20 mouse cellular contexts compared by ENCODE assay signal in the genomic region with DNA sequence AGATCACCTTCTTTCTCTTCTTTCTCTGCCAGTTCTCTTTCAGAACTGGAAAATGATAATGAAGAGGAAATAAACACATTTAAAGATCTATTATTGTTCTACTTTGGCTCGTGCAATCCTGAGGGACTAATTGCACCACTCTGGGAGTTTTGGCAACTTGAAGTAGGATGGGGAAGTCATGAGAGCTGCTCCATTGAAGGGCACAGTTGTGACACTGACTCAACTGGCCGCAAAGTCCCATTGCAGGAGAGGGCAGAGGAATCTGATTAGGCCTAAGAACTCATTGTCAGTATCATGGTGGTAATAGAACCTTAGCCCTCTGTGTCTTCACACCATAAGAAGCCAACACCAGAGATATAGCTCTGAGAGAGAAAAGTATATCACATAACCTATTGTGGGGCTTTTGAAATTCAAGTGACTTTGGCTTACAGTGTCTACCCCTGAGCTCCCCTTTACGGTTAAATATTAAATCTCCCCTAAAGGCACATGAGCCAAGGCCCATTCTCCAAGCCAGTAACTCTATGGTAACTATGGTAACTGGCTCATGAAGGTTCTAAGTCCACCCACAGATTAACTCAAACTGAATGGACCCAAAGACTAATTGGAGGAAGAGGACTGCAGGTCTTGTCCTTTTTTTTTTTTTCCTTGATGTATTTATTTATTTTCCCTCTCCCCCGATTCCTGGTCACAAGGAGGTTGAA.
A peak's percentile ranks its signal among the peaks of the same experiment; 100 is the strongest.
DNase-seq lines count a peak whose midpoint lies in the region; ATAC-seq and TF ChIP-seq lines count a peak whose summit lies in the region.
"Had no signal": no experiment of that assay in that cellular context is flagged by ENCODE, and none has a peak within 500 bp of the region (broad histone marks: within the 10 kb centered on the region; RNA-seq: fewer than 3 reads in every experiment).

No protein-coding gene starts in this region.

- DNase-seq in intestine, embryonic 14.5 days (ENCODE audit: low spot score) = no peak
- peak; percentile 38 for DNase-seq in lung, postnatal 36 days
- no peak for DNase-seq in lung, postnatal 4 days
- peak; percentile 56 for DNase-seq in kidney, postnatal 14 days
- no peak for DNase-seq in spleen, adult 18-20 months
- no peak for DNase-seq in spleen, postnatal 14 days (ENCODE audit: low spot score in 2 of 2)
- DNase-seq in cerebellum, adult 8-10 months = no peak
- DNase-seq: cerebellum, adult 11 months; cerebellum, postnatal 14 days; gastrocnemius, postnatal 36 days; layer of hippocampus, postnatal 36 days; right cerebral cortex, postnatal 25 days; thymus, postnatal 14 days had no signal

- H3K9me3 ChIP-seq in intestine, embryonic 14.5 days (ENCODE audit: control insufficient read depth, low read length) = no peaks in the 10 kb centered on the region
- H3K9me3 ChIP-seq in intestine, postnatal 0 days (ENCODE audit: control insufficient read depth) = no peaks in the 10 kb centered on the region
- H3K9me3 ChIP-seq: embryonic facial prominence, embryonic 13.5 days; forebrain, embryonic 15.5 days; heart, embryonic 15.5 days; limb, embryonic 13.5 days had no signal

- peaks cover 29% of the 10 kb centered on the region for H3K4me1 ChIP-seq in intestine, embryonic 14.5 days (replicated peaks; ENCODE audit: control insufficient read depth, insufficient read depth, low read length)
- H3K4me1 ChIP-seq in intestine, postnatal 0 days (replicated peaks; ENCODE audit: control insufficient read depth, insufficient read depth, low read length) = 0 out of 2 replicates have a peak, but pooled peaks cover 9% of the 10 kb centered on the region

- no peak for TF ChIP-seq CTCF in intestine, postnatal 0 days (IDR thresholded peaks at IDR 0.05; ENCODE audit: low read depth)

- no peak overlapping the region for H3K4me2 ChIP-seq in intestine, embryonic 14.5 days (ENCODE audit: low read length)
- no peak overlapping the region for H3K4me2 ChIP-seq in intestine, postnatal 0 days (replicated peaks; ENCODE audit: low read depth)
- H3K4me2 ChIP-seq: embryonic facial prominence, embryonic 13.5 days; forebrain, embryonic 15.5 days; heart, embryonic 15.5 days; limb, embryonic 13.5 days had no signal

- H3K36me3 ChIP-seq in intestine, embryonic 14.5 days (ENCODE audit: control insufficient read depth, insufficient read depth, low read length) = no peaks in the 10 kb centered on the region
- H3K36me3 ChIP-seq in intestine, postnatal 0 days (ENCODE audit: control insufficient read depth, insufficient read depth) = no peaks in the 10 kb centered on the region
- H3K36me3 ChIP-seq: embryonic facial prominence, embryonic 13.5 days; forebrain, embryonic 15.5 days; heart, embryonic 15.5 days; limb, embryonic 13.5 days had no signal

- ATAC-seq in intestine, embryonic 14.5 days (replicated peaks; ENCODE audit: low FRiP score, low TSS enrichment, low read depth) = peak; percentile 62; the same call in 1 of the 2 replicates
- no peak for ATAC-seq in intestine, postnatal 0 days
- ATAC-seq: forebrain, embryonic 15.5 days had no signal

- no peak overlapping the region for H3K9ac ChIP-seq in intestine, embryonic 14.5 days (ENCODE audit: low read length)
- H3K9ac ChIP-seq in intestine, postnatal 0 days (ENCODE audit: low read depth, low read length) = no peak overlapping the region
- H3K9ac ChIP-seq: embryonic facial prominence, embryonic 13.5 days; forebrain, embryonic 15.5 days; heart, embryonic 15.5 days; limb, embryonic 13.5 days had no signal

- WGBS in intestine, embryonic 14.5 days = 69% methylated on average over 4 of the region's 4 CpGs
- WGBS in intestine, postnatal 0 days = 35% methylated on average over 4 of the region's 4 CpGs

- no peaks in the 10 kb centered on the region for H3K27me3 ChIP-seq in intestine, embryonic 14.5 days (replicated peaks; ENCODE audit: control insufficient read depth, insufficient read depth, low read length)
- no peaks in the 10 kb centered on the region for H3K27me3 ChIP-seq in intestine, postnatal 0 days (replicated peaks; ENCODE audit: control insufficient read depth, insufficient read depth, low read length)
- H3K27me3 ChIP-seq: CH12.LX; embryonic facial prominence, embryonic 13.5 days; forebrain, embryonic 15.5 days; heart, embryonic 15.5 days; limb, embryonic 13.5 days had no signal

- H3K4me3 ChIP-seq in intestine, embryonic 14.5 days (ENCODE audit: low read depth, low read length) = no peak overlapping the region
- H3K4me3 ChIP-seq in intestine, postnatal 0 days (ENCODE audit: low read depth, low read length) = no peak overlapping the region
- H3K4me3 ChIP-seq: embryonic facial prominence, embryonic 13.5 days; forebrain, embryonic 15.5 days; heart, embryonic 15.5 days; layer of hippocampus, adult 2 months; limb, embryonic 13.5 days had no signal

- H3K27ac ChIP-seq in intestine, embryonic 14.5 days (ENCODE audit: low read depth) = no peak overlapping the region
- H3K27ac ChIP-seq in intestine, postnatal 0 days (ENCODE audit: low read depth, low read length) = no peak overlapping the region
- H3K27ac ChIP-seq: forebrain, embryonic 15.5 days; heart, embryonic 15.5 days; layer of hippocampus, adult 2 months; limb, embryonic 13.5 days had no signal

Comparison
In these comparisons a context has a peak if more than half of its experiments do, and no peak if none do; other contexts are left out.
1. DNase-seq: peak in lung, postnatal 36 days (single experiment) and kidney, postnatal 14 days (single experiment); none in intestine, embryonic 14.5 days (single experiment), lung, postnatal 4 days (0 of 2), spleen, adult 18-20 months (0 of 2), spleen, postnatal 14 days (0 of 2) and cerebellum, adult 8-10 months (single experiment).